Mouse (Mus musculus) ES-CJ7 (cell line): Measurements from ENCODE around the gene Gm8232.
"Not testable (repeated sequence)": the region's sequence is repeated elsewhere in the genome, so short reads cannot be mapped to it uniquely, and the experiment has no call there.

ENCODE experiments used
- DNase-seq: peaks from one replicate; pipeline ENCODE4 v3.0.0; 2011; ENCODE audit warnings: low read depth, low spot score

Gene Gm8232

DNA sequence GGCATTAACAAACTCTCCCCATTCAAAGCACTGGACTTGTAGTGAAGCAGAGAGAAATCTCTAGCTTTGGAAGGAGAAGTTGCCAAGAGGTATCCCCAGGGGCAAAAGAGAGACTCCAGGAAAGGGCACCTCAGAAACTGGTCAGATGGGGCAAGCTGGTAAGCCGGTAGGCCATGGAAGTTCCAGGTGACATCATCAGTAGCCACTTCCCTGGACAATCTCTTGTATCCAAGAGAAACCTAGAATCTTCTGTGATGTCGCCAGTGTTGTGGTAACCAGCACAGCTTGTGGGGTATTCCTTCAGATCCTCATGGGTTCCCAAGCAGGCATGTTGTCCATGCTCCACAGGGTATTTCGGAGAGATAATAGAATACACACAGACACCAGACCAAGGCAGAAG lies at the start of gene Gm8232:
Gene Gm8232, plus strand, starts transcription at position 301 of the 400 bp plus-strand sequence.
- not testable (repeated sequence) for DNase-seq

- not testable (repeated sequence) for DNase-seq
Measured at GRCm38 (mm10) chr14:44384233-44384632, 49.2 kb upstream of the Gm8232 start.

DNA sequence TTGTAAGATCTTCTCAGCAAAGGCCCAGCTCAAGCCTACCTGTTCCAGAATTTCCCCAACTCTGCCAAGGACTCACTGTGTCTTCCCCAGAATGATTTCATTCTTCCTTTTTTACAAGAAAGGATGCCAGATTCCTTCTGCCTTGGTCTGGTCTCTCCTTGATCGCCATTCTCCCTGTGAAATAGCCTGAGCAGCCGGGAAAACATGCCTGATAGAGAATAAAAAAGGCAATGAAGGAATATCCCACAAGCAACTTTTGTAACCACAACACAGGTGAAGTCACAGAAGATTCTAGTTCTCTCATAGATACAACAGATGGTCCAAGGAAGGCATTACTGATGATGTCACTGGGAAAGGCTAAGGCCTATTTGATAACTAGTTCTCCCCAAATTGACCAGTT lies 22.8 kb upstream of the Gm8232 start, which contains the start of gene Gm3371:
Gene Gm3371, minus strand, starts transcription at position 101 of the 400 bp plus-strand sequence.
- not testable (repeated sequence) for DNase-seq
